Mouse (Mus musculus) granulocyte monocyte progenitor cell, adult 5-6 weeks (primary cell): ENCODE measurements around the gene Slc39a10. TPM values are rescaled to one million over a fixed set of nuclear protein-coding genes. Genes with fewer than 3 reads are reported as not detected.
A peak's percentile ranks its signal among the peaks of the same experiment; 100 is the strongest.

Experiments used
- ATAC-seq: replicated peaks from 2 replicates; pipeline ENCODE4 v1.8.0; 2016; ENCODE audit warnings: mild to moderate bottlenecking, moderate TSS enrichment, inconsistent platforms; ENCODE audit not compliant: poor library complexity, severe bottlenecking
- total RNA-seq, 2 experiments: library from RNA; stranded (forward) in 1 of 2; stranded (reverse) in 1 of 2; fragments of 200-712, 200-1000 nt in 1 of 2; fragments of >200 nt in 1 of 2; fragmentation: Nextera tagmentation in 1 of 2; gene quantifications; 2 replicates each; pipeline ENCODE4 v1.2.3; 2014 to 2017

The Slc39a10 gene
- total RNA-seq, 2 experiments from 2014 or later = 12.3 to 13.4 TPM

DNA sequence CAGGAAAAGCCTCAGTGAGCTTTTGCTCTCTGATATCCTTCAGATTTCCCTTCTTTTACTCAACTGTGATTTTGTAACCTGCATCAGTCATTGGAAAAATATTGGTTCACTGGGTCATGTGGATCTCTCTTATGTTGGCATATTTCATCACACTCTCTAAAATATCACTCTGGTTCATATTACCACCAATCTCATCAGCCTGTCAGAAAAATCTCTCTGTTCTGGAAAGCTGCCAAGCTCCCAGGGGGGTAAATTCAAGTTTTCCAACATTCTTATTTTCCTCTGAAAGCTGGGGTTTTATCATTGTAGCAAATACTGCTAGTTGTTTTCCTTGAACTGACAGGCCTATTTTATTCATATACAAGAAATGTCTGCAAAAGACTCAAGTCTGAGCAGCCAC, 22.9 kb downstream of the Slc39a10 start:
- no peak for ATAC-seq

DNA sequence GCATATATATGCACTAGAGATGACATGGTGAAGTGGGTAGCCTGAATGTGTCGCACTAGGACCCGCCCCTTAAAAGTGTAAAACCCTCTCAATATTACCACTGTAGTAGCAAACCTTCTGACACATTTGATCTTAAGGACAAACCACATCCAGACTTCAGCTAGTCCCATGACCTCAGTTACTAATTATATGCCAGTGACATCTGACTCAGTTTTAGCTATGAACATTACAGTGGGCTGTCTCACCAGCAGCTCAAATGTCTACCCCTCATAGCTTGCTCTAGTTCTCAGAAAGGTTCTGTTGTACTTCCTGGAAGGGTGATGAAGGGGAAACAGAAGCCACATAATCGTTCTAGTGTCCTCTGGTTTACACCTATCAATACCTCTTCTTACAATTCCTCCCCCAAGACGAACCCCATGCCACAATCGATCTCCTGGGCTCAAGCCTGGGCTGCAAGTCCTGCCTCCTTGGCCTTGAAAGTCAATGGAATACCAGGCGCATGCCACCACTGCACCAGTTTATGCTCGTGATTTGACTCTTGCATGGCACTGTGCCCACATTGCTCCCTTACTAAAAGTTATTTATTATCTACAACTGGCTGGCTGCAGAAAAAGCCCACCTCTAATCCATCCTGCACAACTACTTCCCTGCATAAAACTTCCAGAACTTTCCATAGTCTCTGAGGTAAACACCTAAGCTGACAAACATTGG, 28.3 kb downstream of the Slc39a10 start:
- no peak for ATAC-seq

DNA sequence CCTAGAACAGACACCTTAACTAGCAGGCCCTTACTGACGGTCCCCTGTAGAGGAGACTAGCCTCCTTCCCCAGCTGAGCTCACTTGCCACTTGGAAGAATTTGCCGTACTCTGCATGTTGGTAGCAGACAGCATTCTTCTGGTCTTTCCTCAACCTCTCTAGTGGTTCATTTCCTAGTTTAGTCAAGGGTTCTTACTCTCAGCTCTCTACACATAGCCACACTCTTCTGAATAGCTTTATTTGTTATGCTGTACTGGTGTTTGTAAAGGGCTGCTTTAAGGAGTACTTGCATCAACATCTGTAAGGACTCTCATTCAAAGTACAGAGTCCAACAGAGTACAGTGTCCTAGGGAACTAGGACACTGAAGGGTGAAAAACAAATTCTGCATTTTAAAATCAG, 29.2 kb downstream of the Slc39a10 start:
- ATAC-seq = no peak

DNA sequence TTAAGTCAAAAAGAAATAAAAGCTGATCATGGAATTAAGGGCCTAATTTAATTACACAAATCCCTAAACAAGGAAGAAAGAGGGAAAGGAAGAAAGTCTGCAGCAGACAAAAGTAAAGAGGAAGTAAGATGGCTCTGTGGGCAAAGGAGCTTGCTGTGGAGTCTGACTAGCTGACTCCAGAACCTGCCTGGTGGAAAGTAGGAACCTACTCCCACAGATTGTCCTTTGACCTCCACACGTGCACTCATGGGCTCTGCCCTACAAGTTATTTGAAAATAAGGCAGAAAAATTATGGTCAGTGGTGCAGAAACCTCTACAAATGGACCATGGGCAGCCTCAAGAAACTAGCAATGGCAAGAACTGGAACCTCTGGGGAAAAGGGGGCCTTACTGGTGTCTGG, 32.6 kb downstream of the Slc39a10 start:
- peak; percentile 87 for ATAC-seq

DNA sequence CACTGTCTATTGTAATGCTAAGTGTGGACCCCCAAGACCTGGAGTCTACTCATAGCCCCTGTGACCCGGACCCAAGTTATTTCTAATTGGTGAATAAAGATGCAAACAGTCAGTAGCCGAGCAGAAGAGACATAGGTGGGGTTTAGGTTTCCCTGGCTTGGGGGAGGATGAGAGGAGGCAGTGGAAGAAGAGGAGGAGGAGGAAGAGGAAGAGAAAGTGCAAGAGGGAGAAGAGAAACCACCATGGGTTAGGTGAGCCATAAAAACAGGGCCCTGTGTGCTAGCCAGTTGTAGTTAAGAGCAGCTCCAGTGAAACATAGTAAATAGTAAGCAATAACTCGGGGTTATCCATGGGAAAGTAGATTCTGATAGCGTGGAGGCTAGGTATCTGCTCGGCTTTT, 34.1 kb downstream of the Slc39a10 start:
- ATAC-seq = peak; percentile 52

DNA sequence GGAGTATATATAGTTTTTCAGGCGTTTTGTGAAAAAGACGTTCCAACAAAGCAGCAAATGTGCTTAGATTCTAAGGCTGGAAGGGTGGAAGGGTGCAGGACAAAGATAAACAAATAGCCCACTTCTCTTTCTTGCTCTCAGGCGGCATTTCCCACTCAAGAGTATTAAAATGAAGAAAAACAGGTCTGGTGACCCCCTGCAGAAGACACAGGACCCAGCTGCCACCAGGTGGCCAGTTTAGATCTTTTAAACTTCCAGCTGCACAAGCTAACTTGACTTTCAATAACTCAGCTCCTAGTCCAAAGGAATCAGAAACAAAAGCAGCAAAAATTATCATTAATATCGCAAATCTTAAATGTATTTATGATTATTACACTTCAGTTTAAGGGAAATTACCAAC, 36.2 kb downstream of the Slc39a10 start:
- ATAC-seq = no peak

DNA sequence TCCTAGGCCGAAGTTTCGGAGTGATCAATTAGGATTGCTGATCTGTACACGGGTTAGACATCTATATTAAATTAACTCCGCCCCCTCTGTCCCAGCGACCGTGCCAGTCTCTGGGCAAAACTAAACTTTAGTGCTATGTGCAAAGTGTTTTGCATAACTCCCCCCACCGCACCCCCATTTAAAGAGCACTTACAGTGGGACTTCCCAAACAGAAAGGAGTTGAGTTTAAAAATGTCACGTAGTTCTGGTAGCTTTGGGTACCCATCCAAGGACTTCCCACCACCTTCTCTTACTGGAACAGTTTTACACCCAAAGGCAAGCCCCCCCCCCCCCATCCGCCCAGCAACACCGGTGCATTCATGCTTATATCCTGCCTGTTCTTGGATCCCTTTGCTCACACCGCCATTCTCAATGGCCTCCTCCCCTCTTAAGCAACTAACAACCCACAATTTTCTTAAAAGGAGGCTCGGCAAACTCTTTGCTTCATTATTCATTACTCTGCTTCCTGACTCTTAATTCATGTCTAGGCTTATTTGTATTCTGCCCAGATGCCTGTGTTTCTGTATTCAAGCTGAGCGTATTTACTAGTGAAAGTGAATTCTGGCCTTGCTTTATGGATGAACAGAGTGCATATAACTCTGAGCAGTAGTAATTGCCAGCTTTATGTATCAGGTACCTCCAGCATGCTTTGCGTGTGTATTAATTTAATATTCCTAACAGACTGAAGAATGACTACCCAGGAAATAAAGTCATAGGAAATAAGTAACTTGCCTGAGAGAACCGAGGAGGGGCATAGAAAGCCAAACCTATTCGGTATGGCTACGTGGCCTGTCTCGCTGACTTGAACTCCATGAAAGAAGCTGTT, 38.4 kb downstream of the Slc39a10 start:
- ATAC-seq = peak; percentile 36

DNA sequence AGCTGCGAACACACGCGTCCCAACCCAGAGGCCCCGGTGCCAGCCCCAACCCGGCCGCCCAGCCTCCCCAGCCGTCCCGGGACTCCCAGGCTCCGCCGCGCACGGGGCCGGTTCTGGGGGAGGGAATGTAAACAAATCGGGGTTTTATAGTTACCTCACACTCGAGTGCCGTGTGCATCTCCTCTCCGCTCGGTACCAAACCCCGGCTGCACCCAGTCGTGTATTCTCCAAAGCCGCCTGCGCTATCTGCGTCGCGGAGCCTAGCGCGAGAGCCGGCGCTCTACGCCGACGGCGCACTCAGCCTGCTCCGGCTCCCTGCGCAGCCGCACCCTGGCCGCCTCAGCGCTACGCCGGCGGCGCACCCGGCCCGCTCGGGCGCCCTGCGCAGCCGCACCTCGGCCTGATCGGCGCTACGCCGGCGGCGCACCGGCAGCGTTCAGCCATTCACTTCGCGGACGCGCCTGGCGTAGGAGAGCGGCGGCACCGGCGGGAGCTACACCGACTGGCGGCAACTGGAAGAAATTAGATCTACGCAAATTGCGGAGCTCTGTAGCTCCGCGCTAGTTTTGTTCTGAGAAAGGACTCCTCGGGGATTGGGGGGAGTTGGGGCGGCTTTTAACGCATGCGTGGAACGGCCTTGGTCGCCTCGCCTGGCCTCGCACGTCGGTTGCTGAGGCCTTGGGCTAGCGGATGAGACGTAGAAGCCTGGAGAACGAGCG, 39.2 kb downstream of the Slc39a10 start:
- peak; percentile 67 for ATAC-seq

DNA sequence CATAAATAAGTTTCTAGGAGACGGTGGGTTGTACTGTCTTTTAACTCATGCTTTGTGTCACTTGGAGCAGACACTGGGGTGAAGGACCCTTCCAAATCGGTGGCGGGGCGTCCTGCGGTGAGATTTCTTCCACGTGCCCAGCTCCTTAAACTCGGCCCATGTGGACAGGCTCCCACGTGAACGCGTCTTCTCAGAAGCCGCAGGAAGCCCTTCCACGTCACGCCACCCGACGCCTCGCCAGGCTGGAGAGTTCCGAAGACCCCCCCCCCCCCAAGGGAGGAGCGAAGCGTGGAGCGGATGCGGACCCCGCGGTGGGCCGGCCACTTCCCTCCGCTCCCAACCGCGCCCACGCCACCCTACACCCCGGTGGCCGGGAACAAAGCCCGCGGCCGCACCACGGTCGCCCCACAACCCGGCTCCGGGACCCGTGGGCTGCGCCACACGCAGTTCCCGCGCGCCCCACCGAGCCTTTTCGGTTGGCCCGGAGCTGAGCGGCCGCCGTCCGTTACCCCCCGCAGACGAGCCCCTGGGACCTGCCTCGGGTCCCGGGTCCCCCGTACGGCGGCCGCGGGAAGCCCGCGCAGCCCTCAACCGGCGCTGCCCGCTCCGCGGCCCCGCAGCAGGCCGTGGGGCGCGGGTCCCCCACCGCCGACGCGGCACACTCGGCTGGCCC, 39.9 kb downstream of the Slc39a10 start:
- peak; percentile 55 for ATAC-seq

DNA sequence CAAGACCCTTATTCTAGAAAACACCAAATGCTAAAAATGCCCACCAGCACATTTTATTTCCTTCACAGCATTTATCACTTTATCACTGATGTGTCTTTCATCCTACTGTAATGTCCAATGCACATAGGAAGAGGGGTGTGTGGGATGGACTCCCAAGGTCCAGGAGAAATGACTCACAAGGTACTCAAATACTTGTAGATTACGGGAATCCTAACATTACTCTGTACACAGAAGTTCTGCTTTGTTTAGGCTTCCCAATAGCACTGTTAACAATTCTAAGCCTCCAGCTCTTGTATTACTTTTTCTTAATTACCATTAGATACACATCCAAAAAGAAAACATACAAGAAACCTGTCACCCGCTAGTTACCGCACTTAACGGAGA, 40.4 kb downstream of the Slc39a10 start:
- no peak for ATAC-seq

DNA sequence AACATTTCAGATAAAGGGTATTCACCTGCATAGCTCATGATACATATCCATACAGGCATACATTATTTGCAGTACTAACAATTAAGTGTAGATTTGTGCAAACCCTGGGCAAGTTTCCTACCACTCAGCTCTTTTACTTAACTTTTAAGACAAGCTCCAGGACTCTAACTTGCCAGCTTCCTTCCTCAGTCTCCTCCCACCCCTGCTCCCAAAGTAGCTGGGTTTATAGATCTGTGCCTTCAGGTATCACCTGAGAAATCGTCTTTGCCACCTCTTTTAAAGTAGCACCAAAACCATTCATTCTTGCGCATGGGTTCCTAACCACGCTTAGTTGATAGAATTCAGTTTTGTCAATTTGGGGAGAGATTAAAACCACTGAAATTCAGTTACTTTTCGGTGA, 41.1 kb downstream of the Slc39a10 start:
- ATAC-seq = no peak

DNA sequence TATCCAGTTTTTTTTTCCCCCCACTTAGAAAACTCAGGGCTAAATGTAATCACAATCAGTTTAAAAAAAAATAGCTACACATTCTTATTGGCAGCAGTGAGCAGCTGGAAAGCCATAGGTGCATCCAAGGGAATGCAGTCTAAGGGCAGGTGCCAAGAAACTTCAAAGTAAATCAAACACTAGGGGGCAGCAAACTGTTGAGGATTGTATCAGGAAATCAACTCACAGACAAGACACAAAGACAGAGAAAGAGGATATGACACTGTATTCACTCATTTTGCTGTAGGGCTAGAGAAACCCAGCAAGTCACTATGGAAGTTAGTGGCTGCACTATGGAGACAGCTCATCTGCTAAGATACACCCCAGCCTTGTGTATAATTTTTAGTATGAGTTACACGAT, 42.9 kb downstream of the Slc39a10 start:
- ATAC-seq = peak; percentile 31

DNA sequence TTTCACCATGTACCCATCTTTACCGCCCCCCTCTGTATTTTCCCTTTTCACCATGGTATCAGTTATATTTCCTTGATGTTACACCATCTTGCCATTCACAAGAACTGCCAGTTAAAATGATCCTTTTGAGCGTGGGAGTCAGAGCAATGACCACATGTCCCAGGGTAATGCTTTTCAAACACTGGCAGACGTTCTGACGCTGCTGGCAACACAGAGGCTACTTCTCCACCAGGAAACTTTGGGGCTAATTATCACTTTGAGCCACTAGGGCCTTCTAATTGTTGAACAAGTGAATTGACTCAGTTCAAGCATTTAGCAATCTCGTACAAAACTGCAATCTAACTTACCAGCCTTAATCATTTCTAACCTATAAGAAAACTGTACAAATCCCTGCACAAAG, 47.4 kb downstream of the Slc39a10 start:
- no peak for ATAC-seq

DNA sequence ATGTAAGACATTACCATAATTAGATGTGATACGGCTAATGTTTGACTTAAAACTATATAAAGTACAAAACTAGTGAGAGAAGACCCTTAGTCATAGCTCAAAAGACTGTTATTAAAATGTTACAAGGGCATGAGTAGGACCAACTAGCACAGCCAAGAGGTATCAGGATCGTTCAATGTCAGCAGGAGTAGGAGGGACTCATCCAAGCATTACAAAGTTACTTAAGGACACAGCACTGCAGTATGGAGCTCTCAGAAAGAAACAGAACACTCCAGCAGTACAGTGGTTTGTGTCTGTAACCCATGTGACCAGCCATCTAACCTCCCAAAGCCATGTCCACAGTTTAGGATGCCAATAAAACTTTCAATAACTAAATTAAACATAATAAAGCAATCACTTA, 48.4 kb downstream of the Slc39a10 start:
- no peak for ATAC-seq

DNA sequence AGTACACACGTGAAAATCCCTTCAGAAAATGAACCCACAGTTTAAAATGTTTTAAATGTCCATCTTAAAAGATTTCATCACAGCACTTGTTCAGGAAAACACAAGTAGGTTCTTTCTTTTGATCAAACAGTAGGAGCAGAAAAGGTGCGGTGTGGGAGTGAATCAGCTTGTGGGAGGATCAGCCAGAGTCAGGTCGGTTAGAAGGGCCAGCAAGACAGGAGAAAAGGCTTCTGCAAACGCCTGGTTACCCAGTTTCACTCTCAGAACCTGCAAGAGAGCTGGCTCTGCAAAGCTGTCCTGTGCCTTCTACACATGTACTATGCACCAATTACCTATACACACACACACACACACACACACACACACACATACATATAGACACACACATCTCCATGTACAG, 49.2 kb downstream of the Slc39a10 start:
- ATAC-seq = no peak

DNA sequence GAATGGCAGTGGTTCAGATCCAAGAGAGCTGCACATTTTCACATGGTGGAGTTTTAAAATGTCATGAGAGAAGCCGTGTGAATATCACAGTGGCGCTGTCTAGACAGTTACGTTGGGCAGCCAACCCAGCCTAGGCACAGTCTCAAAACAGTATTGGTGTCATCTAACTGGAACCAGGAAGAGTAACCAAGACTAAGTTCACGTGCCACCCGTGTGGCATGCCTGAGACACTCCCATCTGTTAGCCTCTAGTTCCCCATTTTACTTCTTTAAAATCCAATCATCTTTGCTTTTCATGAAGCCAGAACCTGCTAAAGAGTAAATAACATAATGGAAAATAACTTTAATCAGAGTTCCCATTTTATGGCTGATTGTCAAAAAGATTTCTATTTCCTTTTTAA, 60.7 kb downstream of the Slc39a10 start:
- peak; percentile 89 for ATAC-seq

DNA sequence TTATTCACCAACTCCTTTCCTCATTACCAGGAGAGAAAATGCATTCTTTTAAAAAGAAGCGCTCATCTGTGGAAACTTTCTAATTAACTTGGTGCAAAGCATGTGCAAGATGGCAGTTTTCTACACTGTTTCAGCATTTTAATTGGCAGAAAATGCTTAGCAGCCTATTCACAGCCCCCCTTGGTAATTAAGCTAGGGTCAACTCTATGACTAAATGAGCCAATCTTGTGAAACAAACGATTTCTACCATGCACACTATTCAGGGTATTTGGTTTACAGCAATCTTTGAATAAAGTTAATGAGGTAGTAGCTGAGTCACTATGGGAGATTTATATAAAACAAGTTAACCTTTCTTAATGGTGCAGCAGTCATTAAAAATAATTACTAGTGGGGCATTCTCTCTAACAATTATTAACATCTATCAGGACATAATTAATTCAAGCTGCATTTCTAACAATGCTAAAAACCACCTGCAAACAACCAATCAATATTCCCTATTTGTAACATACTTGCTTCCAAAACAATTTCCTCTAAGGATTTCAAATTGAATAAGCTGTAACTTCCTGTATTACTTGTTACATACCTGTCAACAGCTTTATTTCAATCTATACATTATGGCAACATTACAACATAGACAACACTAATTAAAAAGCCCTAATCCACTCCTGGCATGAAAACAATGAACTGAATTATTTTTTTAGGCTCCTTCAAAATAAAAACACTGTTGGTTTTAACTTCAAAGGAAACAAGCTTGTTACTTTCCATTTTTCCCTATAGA, 62.4 kb downstream of the Slc39a10 start:
- no peak for ATAC-seq

DNA sequence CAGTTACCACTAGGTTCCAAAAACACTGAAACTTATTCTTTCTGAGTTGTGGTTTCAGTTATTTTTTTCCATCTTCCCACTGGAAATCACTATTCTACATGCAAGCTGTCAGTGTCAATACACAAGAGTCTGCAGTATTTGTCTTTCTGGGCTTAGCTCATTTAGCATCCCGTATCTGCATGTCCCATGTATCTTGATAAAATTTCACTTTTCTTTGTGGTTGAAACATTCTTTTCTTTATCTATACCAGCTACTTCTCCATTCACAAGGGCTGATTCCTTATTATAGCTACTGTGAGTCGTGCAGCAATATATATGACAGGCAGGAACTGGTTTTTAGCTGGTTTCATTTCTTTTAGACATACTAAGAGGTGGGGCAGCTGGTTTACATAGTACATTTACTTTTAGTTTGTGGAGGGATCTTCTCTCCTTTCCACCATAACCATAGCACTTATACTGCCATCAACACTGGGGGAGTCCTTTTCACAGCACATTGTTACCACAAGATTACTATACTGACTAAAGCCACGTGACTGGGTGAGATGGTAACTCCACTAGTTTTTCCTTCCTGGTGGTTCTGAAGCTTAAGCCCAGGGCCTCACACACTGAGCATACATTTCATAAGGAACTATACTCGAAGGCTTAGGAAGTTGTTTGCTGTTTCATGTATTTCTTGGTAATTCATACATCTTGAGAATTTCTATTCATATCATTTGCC, 70.2 kb downstream of the Slc39a10 start:
- peak; percentile 52; the same call in 1 of the 2 replicates for ATAC-seq

DNA sequence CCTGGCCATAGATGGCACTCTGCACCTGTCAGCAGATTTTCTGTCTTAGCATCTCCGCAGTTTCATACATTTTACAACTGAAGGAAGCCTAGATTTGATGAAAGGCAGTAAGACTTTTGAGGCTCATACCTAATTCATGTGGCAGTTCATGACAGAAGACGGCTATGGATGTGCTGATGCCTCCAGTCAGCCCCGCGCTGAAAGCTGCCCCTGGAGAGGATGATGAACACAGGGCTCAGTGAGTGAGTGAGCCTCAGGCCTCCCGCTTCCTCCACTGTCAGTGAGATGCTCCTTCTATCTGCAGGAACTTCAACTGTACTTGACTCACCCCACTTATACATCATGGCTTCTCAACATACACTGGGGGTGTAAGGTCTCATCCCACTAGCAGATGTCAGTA, 74.7 kb downstream of the Slc39a10 start:
- ATAC-seq = no peak
